Mouse (Mus musculus): ENCODE data around the gene Atp6v1b1. TPM values are rescaled to one million over a fixed set of nuclear protein-coding genes. Genes with fewer than 3 reads are reported as not detected.

Atp6v1b1 gene
- total RNA-seq, 2 experiments from 2014 or later = not detected

- intact Hi-C loops (cut with DNase I) = no loop called here
- peak; percentile 36 to 45 for DNase-seq
These were observed 28.3 kb upstream of the Atp6v1b1 start for GRCm38 (mm10) chr6:83714221-83715123.

- intact Hi-C loops (cut with DNase I) = no loop called here
- DNase-seq = peak in 1 of 2 experiments; percentile 29
These were observed 27.2 kb upstream of the Atp6v1b1 start for GRCm38 (mm10) chr6:83715461-83716196.

GRCm38 (mm10) chr6:83717026-83717425 lies 25.8 kb upstream of the Atp6v1b1 start:
- intact Hi-C loops (cut with DNase I) = no loop called here
- DNase-seq = no peak

- intact Hi-C loops (cut with DNase I) = no loop called here
- DNase-seq = no peak
These were observed 20.3 kb upstream of the Atp6v1b1 start for GRCm38 (mm10) chr6:83722526-83722925.

GRCm38 (mm10) chr6:83727178-83727577 lies 15.6 kb upstream of the Atp6v1b1 start:
- no peak for DNase-seq
- intact Hi-C loops (cut with DNase I) = no loop called here

- peak in 1 of 2 experiments; percentile 33 for DNase-seq
- intact Hi-C loops (cut with DNase I) = no loop called here
These were observed 14.3 kb upstream of the Atp6v1b1 start for GRCm38 (mm10) chr6:83728488-83728887.

GRCm38 (mm10) chr6:83729350-83729970 lies 13.3 kb upstream of the Atp6v1b1 start:
- intact Hi-C loops (cut with DNase I) = no loop called here
- DNase-seq = no peak

- intact Hi-C loops (cut with DNase I) = loop anchor here (1.0 kb wide), 1 partner anchor 38 kb away; no protein-coding TSS in a partner anchor
- DNase-seq = peak; percentile 76 to 85
These were observed 11.7 kb upstream of the Atp6v1b1 start for GRCm38 (mm10) chr6:83731128-83731527.

- DNase-seq = no peak
- intact Hi-C loops (cut with DNase I) = no loop called here
These were observed 5.5 kb upstream of the Atp6v1b1 start for GRCm38 (mm10) chr6:83737311-83737710.

GRCm38 (mm10) chr6:83738596-83738995 lies 4.2 kb upstream of the Atp6v1b1 start:
- no peak for DNase-seq
- intact Hi-C loops (cut with DNase I) = no loop called here

GRCm38 (mm10) chr6:83743212-83743611 lies 422 bp downstream of the Atp6v1b1 start:
- DNase-seq = no peak
- intact Hi-C loops (cut with DNase I) = no loop called here

- no peak for DNase-seq
- intact Hi-C loops (cut with DNase I) = no loop called here
These were observed 1.3 kb downstream of the Atp6v1b1 start for GRCm38 (mm10) chr6:83744126-83744525.

- no peak for DNase-seq
- intact Hi-C loops (cut with DNase I) = no loop called here
These were observed 1.8 kb downstream of the Atp6v1b1 start for GRCm38 (mm10) chr6:83744557-83744956.

GRCm38 (mm10) chr6:83745466-83745865 lies 2.7 kb downstream of the Atp6v1b1 start:
- DNase-seq = no peak
- intact Hi-C loops (cut with DNase I) = no loop called here

- no peak for DNase-seq
- intact Hi-C loops (cut with DNase I) = no loop called here
These were observed 6.5 kb downstream of the Atp6v1b1 start for GRCm38 (mm10) chr6:83749286-83749685.

- DNase-seq = peak; percentile 70 to 85
- intact Hi-C loops (cut with DNase I) = no loop called here
These were observed 7.4 kb downstream of the Atp6v1b1 start for GRCm38 (mm10) chr6:83750171-83750684.

- intact Hi-C loops (cut with DNase I) = no loop called here
- DNase-seq = no peak
These were observed 13.3 kb downstream of the Atp6v1b1 start for GRCm38 (mm10) chr6:83756051-83756450.

- intact Hi-C loops (cut with DNase I) = no loop called here
- no peak for DNase-seq
These were observed 19.6 kb downstream of the Atp6v1b1 start, which contains the start of gene Ankrd53 for GRCm38 (mm10) chr6:83762344-83762743. Gene Ankrd53 (plus strand): TSS chr6:83762644.

GRCm38 (mm10) chr6:83762880-83763431 lies 20.2 kb downstream of the Atp6v1b1 start:
- intact Hi-C loops (cut with DNase I) = no loop called here
- peak; percentile 37 to 46 for DNase-seq

GRCm38 (mm10) chr6:83766982-83767381 lies 24.2 kb downstream of the Atp6v1b1 start:
- DNase-seq = peak; percentile 37 to 46
- intact Hi-C loops (cut with DNase I) = no loop called here

Data from heart, postnatal 10 days (tissue).